Mouse (Mus musculus): ENCODE measurements around the gene Rnf151.
"Not testable (repeated sequence)": the region's sequence is repeated elsewhere in the genome, so short reads cannot be mapped to it uniquely, and the experiment has no call there.

Gene Rnf151

GRCm38 (mm10) chr17:24669545-24670245 is 48.2 kb downstream of the Rnf151 start, which contains the start of gene Zfp598:
Gene Zfp598, plus strand, starts transcription at chr17:24669687.
- peak; percentile 56 for DNase-seq (ENCODE audit: extremely low spot score, low read depth, low spot score)

GRCm38 (mm10) chr17:24669214-24669544 is 48.7 kb downstream of the Rnf151 start:
- not testable (repeated sequence) for DNase-seq (ENCODE audit: extremely low spot score, low read depth, low spot score)

GRCm38 (mm10) chr17:24667416-24667815 is 50.4 kb downstream of the Rnf151 start:
- no peak for DNase-seq (ENCODE audit: extremely low spot score, low read depth, low spot score)

GRCm38 (mm10) chr17:24667011-24667410 is 50.9 kb downstream of the Rnf151 start:
- not testable (repeated sequence) for DNase-seq (ENCODE audit: extremely low spot score, low read depth, low spot score)
